Mouse (Mus musculus) left cerebral cortex, adult 6 months (tissue): ENCODE data around the gene Ccl28. TPM values are rescaled to one million over a fixed set of nuclear protein-coding genes. Genes with fewer than 3 reads are reported as not detected.

ENCODE experiments used
- long read RNA-seq, 2 experiments: library from polyadenylated mRNA; unstranded; transcript quantifications; one replicate each; pipeline ENCODE4 v2.0.0; 2019 to 2020
- polyA plus RNA-seq: library from polyadenylated mRNA; unstranded; fragments of <200 nt; fragmentation: Nextera tagmentation; gene quantifications from 2 replicates; pipeline ENCODE4 v1.2.3, GENCODE M21; 2021

The Ccl28 gene
- polyA plus RNA-seq: 0.15 and 0.29 TPM in 2 replicates
- long read RNA-seq, experiment 1: 0 reads
- long read RNA-seq, experiment 2, partial matches to known transcripts: 0 of 1 reads
- long read RNA-seq, experiment 2, other reads (novel, unspliced or antisense): 1 of 1 reads

GRCm38 (mm10) chr13:119623634-119624033 is at the start of gene Ccl28:
Gene Ccl28, plus strand, starts transcription at chr13:119623819.

DNA sequence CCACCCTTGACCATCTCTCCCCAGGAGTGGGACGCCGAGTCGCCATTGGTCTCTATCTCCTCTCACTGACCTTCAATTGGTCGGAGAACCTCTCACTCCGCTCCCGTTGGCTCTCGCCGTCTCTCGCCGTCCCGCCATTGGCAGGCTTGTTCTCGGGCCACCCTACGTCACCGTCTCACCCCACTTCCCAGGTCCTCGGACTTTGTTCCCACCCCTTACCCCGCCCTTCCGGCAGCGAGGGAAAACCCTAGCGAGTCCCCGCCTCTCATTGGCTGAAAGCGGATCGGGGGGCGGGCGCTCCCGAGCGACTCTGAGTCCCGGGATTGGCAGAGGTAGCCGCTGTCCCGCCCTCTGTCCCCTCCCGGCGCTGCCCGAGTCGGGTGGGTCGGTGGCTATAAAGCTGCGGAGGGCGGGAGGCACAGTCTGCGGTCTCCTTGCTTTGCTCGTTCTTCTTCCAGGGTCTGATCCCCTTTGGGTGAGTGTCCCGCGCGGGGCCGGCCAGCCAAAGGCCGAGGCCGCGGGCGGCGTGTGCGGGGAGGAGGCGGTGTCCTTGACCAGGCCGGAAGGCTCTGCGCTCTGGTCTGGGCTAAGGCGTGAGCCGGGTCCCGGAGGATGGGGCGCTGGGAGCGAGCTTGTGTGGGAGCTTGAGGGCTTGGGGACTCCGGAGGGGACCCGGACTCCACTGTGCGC is 66.6 kb downstream of the Ccl28 start, which contains the start of gene Hmgcs1:
Gene Hmgcs1, plus strand, starts transcription at position 341 of the 690 bp plus-strand sequence.

Other genes starting within 250 kb of the Ccl28 start
- gene Paip1, start 195.2 kb upstream of the Ccl28 start, polyA plus RNA-seq: 108 and 177 TPM in 2 replicates
- gene 4833420G17Rik, start 161.1 kb upstream of the Ccl28 start, polyA plus RNA-seq: 22.5 and 26.6 TPM in 2 replicates
- gene Tmem267, start 135.8 kb upstream of the Ccl28 start, polyA plus RNA-seq: 8.5 and 11.5 TPM in 2 replicates
- gene 3110070M22Rik, start 135.4 kb upstream of the Ccl28 start, polyA plus RNA-seq: 3.8 and 4.6 TPM in 2 replicates
- 176 and 180 TPM in 2 replicates for gene Hmgcs1, start 66.6 kb downstream of the Ccl28 start, polyA plus RNA-seq
- gene Nim1k, start 132.1 kb downstream of the Ccl28 start, polyA plus RNA-seq: 9.2 and 12.5 TPM in 2 replicates
- 22.3 and 39.3 TPM in 2 replicates for gene Zfp131, start 167.1 kb downstream of the Ccl28 start, polyA plus RNA-seq
- not detected in 2 replicates for gene AF067063, start 206.4 kb downstream of the Ccl28 start, polyA plus RNA-seq
- not detected in 2 replicates for gene D13Ertd608e, start 212.2 kb downstream of the Ccl28 start, polyA plus RNA-seq